Mouse (Mus musculus) intestine, postnatal 0 days (tissue): ENCODE results near the gene Tnk2. TPM values are rescaled to one million over a fixed set of nuclear protein-coding genes. Genes with fewer than 3 reads are reported as not detected.

ENCODE experiments used
- ATAC-seq: fragments of 200-750 bp; cut with Nextera tagmentation; 2 replicates; pipeline ENCODE4 v1.8.0; 2017; ENCODE audit warnings: mild to moderate bottlenecking, moderate TSS enrichment, moderate library complexity
- H3K27ac ChIP-seq: fragments of 300-500 bp; sonication (generic); 2 replicates; pipeline ENCODE4 v1.5.1; 2014; ENCODE audit warnings: mild to moderate bottlenecking, low read depth, low read length, moderate library complexity
- H3K27me3 ChIP-seq: fragments of 300-500 bp; sonication (generic); replicated peaks from 2 replicates; pipeline ENCODE4 v1.6.1; 2014; ENCODE audit warnings: low read length, mixed read lengths; ENCODE audit not compliant: control insufficient read depth, insufficient read depth
- H3K36me3 ChIP-seq: fragments of 300-500 bp; sonication (generic); 2 replicates; pipeline ENCODE4 v1.6.1; 2014; ENCODE audit warnings: mild to moderate bottlenecking, moderate library complexity; ENCODE audit not compliant: control insufficient read depth, insufficient read depth
- H3K4me1 ChIP-seq: fragments of 300-500 bp; sonication (generic); replicated peaks from 2 replicates; pipeline ENCODE4 v1.6.1; 2014; ENCODE audit warnings: antibody characterized with exemption, low read length, mixed read lengths; ENCODE audit not compliant: control insufficient read depth, insufficient read depth
- H3K4me2 ChIP-seq: fragments of 300-500 bp; sonication (generic); replicated peaks from 2 replicates; pipeline ENCODE4 v1.6.1; 2014; ENCODE audit warnings: low read depth, mild to moderate bottlenecking, moderate library complexity
- H3K4me3 ChIP-seq: fragments of 300-500 bp; sonication (generic); 2 replicates; pipeline ENCODE4 v1.5.1; 2014; ENCODE audit warnings: low read depth, low read length
- H3K9ac ChIP-seq: fragments of 300-500 bp; sonication (generic); 2 replicates; pipeline ENCODE4 v1.6.1; 2014; ENCODE audit warnings: mild to moderate bottlenecking, low read depth, low read length
- H3K9me3 ChIP-seq: fragments of 300-500 bp; sonication (generic); 2 replicates; pipeline ENCODE4 v1.6.1; 2016; ENCODE audit warnings: mixed run types; ENCODE audit not compliant: control insufficient read depth
- CTCF ChIP-seq: sonication (generic); IDR thresholded peaks from 2 replicates; pipeline ENCODE4 v1.5.1; 2016; ENCODE audit warnings: low read depth, mild to moderate bottlenecking, control low read depth, antibody characterized with exemption, moderate library complexity
- WGBS: fragments of 180-500 bp; shearing (Covaris S2); extraction: QIAGEN DNeasy Blood & Tissue Kit; methylation state at CpG from one replicate; pipeline ENCODE4 v1.1.7; 2014; 5-methylcytosine and 5-hydroxymethylcytosine counted together
- polyA plus RNA-seq: library from polyadenylated mRNA; unstranded; fragments of >200 nt; fragmentation: Nextera tagmentation; extraction: Ambion mirVana; gene quantifications from 2 replicates; pipeline ENCODE4 v1.2.1, GENCODE M21; 2015

Gene Tnk2
- polyA plus RNA-seq, 1 experiment from 2014 or later, result 8.0 TPM

DNA sequence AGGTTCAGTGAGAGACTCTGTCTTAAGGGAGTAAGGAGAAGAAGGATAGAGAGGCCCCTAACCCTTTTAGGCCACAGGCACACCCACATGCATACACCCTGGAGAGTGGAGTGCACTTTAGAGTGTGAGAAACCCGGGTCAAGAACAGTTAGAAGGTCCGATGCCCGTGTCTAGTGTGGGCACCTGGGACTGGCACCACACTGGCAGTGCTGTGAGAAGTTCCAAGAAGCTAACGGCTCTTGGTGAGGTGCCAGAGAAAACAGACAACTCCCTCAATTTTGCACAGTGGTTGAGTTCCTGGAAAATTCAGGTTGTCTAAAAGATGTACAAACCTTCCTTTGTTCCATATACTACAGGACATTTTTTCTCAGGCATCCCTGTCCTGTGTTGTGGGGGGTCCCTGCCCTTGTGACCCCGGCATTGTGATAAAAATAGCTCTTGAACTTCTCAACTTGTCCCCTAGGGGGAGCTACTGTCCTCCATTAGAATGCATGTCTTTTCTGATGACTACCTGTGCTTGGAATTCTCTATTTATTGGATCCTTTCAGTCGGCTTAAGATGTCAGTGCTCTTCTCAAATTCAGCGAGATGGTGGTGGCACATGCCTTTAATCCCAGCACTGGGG lies 53.3 kb downstream of the Tnk2 start:
- no peaks in the 10 kb centered on the region for H3K36me3 ChIP-seq
- no peaks in the 10 kb centered on the region for H3K9me3 ChIP-seq
- peak; percentile 19; the same call in 1 of the 2 replicates for ATAC-seq
- H3K27me3 ChIP-seq, result no peaks in the 10 kb centered on the region
- no peak overlapping the region for H3K9ac ChIP-seq
- H3K27ac ChIP-seq, result no peak overlapping the region
- TF ChIP-seq CTCF, result peak; percentile 86
- H3K4me2 ChIP-seq, result no peak overlapping the region
- no peak overlapping the region for H3K4me3 ChIP-seq
- H3K4me1 ChIP-seq, result no peaks in the 10 kb centered on the region
- 37% methylated on average over 7 of the region's 7 CpGs for WGBS

GRCm38 (mm10) chr16:32697665-32698446 lies 54.2 kb downstream of the Tnk2 start:
- Histone ChIP-seq H3K4me1 (no peaks in the 10 kb centered on the region), H3K27ac (no peak overlapping the region), H3K9ac (no peak overlapping the region), H3K27me3 (no peaks in the 10 kb centered on the region), H3K4me3 (no peak overlapping the region), H3K36me3 (no peaks in the 10 kb centered on the region), H3K4me2 (no peak overlapping the region), H3K9me3 (no peaks in the 10 kb centered on the region)
- ATAC-seq, result peak; percentile 28; the same call in 1 of the 2 replicates
- peak; percentile 74 for TF ChIP-seq CTCF
- WGBS, result 90% methylated on average over 22 of the region's 22 CpGs

- no peak for ATAC-seq
- peaks cover 3% of the 10 kb centered on the region; the same call in 1 of the 2 replicates for H3K4me1 ChIP-seq
- H3K27ac ChIP-seq, result no peak overlapping the region
- no peaks in the 10 kb centered on the region for H3K36me3 ChIP-seq
- no peaks in the 10 kb centered on the region for H3K9me3 ChIP-seq
- H3K4me2 ChIP-seq, result no peak overlapping the region
- H3K4me3 ChIP-seq, result no peak overlapping the region
- 24% methylated on average over 7 of the region's 7 CpGs for WGBS
- no peak for TF ChIP-seq CTCF
- H3K27me3 ChIP-seq, result no peaks in the 10 kb centered on the region
- no peak overlapping the region for H3K9ac ChIP-seq
Measured at GRCm38 (mm10) chr16:32698550-32698949, 54.9 kb downstream of the Tnk2 start.

GRCm38 (mm10) chr16:32703312-32703912 lies 59.7 kb downstream of the Tnk2 start:
- Histone ChIP-seq H3K9ac (no peak overlapping the region), H3K4me3 (no peak overlapping the region), H3K4me2 (no peak overlapping the region), H3K9me3 (no peaks in the 10 kb centered on the region), H3K27me3 (no peaks in the 10 kb centered on the region), H3K4me1 (peaks cover 8% of the 10 kb centered on the region; the same call in 1 of the 2 replicates), H3K27ac (no peak overlapping the region), H3K36me3 (no peaks in the 10 kb centered on the region)
- TF ChIP-seq CTCF, result no peak
- 59% methylated on average over 9 of the region's 9 CpGs for WGBS
- no peak for ATAC-seq

DNA sequence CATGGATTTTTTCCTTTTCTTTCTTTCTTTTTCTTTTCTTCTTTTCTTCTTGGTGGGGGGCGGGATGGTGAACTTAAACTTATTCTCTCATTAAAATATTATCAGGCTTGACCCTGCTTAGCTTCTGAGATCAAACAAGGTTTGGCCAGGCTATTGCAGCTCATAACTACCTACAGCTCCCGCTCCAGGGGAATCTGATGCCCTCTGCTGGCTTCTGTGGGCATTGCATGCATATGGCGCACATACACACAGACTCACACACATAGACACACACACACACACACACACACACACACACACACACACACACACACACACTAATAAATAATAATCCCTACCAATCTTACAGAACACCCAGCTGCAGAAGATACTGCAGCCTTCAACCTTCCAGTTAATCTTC lies 61.9 kb downstream of the Tnk2 start:
- no peak overlapping the region for H3K27ac ChIP-seq
- no peak for ATAC-seq
- H3K4me2 ChIP-seq, result no peak overlapping the region
- no peaks in the 10 kb centered on the region for H3K27me3 ChIP-seq
- peak; percentile 46 for TF ChIP-seq CTCF
- 97% methylated on average over 3 of the region's 3 CpGs for WGBS
- H3K36me3 ChIP-seq, result no peaks in the 10 kb centered on the region
- no peaks in the 10 kb centered on the region for H3K9me3 ChIP-seq
- no peak overlapping the region for H3K4me3 ChIP-seq
- H3K9ac ChIP-seq, result no peak overlapping the region
- H3K4me1 ChIP-seq, result peaks cover 14% of the 10 kb centered on the region; the same call in 1 of the 2 replicates
